Mouse (Mus musculus) left cerebral cortex, postnatal 14 days (tissue): Measurements from ENCODE around the gene Mbd3l2. TPM values are rescaled to one million over a fixed set of nuclear protein-coding genes. Genes with fewer than 3 reads are reported as not detected.
"Not testable (repeated sequence)": the region's sequence is repeated elsewhere in the genome, so short reads cannot be mapped to it uniquely, and the experiment has no call there.

Experiments used
- DNase-seq, 2 experiments: peaks; one replicate each; pipeline ENCODE4 v3.0.0; 2021 to 2022; ENCODE audit warnings: low spot score in 2 of 2, mixed read lengths in 1 of 2
- intact Hi-C: fragments of 180-260 bp; cut with DNase I; formaldehyde crosslinking; loops from one replicate; pipeline ENCODE4 v1.15.1; 2025
- long read RNA-seq, 2 experiments: library from polyadenylated mRNA; stranded (forward); transcript quantifications; one replicate each; pipeline ENCODE4 v2.0.0; 2021
- microRNA-seq, 2 experiments: library from miRNA; unstranded; fragments of <30 nt; microRNA quantifications; one replicate each; pipeline ENCODE4 v1.2.0; 2022
- total RNA-seq, 2 experiments: library from RNA; stranded (reverse); gene quantifications; 2 replicates each; pipeline ENCODE4 v1.2.3; 2021

Gene Mbd3l2
- total RNA-seq, result not detected
- long read RNA-seq, experiment 1, result 0 reads
- long read RNA-seq, experiment 2, result 0 reads

GRCm38 (mm10) chr9:18430354-18430753, at the start of gene Mbd3l2:
TSS of gene Mbd3l2 (plus strand) at chr9:18430654.
- intact Hi-C loops, result no loop called here
- DNase-seq, result no peak

GRCm38 (mm10) chr9:18385782-18386181, 44.7 kb upstream of the Mbd3l2 start:
- intact Hi-C loops, result no loop called here

DNA sequence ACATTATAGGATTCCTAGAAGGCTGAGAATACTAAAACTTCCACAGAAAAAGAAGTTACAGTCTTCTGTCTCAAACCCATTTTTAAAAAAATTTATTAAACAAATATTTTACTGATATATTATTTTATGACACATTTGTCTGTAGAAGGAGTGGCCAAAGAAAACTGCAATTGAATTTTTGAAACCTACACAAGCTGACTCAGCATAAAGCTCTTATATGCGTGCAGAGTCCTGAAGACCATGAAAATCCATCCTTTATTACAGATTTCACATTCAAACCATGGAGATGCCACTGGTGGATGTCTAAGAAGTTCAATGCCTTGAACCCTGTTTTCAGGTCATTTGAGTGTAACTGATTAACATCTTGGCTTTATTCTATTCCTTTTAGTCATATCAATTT, 30.8 kb upstream of the Mbd3l2 start:
- no peak for DNase-seq
- intact Hi-C loops, result no loop called here

More at GRCm38 (mm10) chr9:18385782-18386181, 44.7 kb upstream of the Mbd3l2 start:
- no peak for DNase-seq

- DNase-seq, intact Hi-C loops: not testable (repeated sequence)
Measured at GRCm38 (mm10) chr9:18402895-18403294, 27.6 kb upstream of the Mbd3l2 start, which contains the start of gene Naalad2. TSS of gene Naalad2 (minus strand) at chr9:18402995.

- intact Hi-C loops, result no loop called here
- no peak for DNase-seq
Measured at GRCm38 (mm10) chr9:18404118-18404517, 26.3 kb upstream of the Mbd3l2 start, which contains the start of gene Ubtfl1. TSS of gene Ubtfl1 (plus strand) at chr9:18404418.

DNA sequence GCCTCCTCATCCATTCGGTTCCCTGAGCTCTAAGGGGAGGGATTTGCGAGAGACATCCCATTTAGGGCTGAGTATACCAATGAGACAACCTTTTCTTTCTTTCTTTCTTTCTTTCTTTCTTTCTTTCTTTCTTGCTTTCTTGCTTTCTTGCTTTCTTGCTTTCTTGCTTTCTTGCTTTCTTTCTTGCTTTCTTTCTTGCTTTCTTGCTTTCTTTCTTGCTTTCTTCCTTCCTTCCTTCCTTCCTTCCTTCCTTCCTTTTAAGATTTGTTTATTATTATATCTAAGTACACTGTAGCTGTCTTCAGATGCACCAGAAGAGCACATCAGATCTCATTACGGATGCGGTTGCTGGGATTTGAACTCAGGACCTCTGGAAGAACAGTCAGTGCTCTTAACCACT, 18.1 kb upstream of the Mbd3l2 start:
- DNase-seq, intact Hi-C loops: not testable (repeated sequence)

- peak; percentile 4 to 22 for DNase-seq
- intact Hi-C loops, result no loop called here
Measured at GRCm38 (mm10) chr9:18431687-18432086, 1.2 kb downstream of the Mbd3l2 start.

DNA sequence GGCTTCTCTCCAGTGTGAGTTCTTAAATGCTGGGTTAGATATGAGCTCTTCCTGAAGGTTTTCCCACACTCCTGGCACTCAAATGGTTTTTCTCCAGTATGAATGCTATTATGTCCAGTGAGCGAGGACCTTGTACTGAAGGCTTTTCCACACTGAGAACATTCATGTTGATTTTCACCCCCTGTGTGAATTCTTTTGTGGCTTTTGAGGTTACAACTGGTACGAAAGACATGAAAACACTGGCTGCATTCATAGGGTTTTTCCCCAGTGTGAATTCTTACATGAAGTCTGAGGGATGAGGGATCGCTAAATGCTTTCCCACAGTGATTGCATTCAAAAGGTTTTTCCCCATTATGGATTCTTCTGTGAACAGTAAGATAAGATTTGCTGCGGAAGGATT, 26.1 kb downstream of the Mbd3l2 start:
- DNase-seq, result no peak
- intact Hi-C loops, result no loop called here

GRCm38 (mm10) chr9:18467350-18467749, 36.9 kb downstream of the Mbd3l2 start:
- DNase-seq, result no peak
- intact Hi-C loops, result no loop called here

DNA sequence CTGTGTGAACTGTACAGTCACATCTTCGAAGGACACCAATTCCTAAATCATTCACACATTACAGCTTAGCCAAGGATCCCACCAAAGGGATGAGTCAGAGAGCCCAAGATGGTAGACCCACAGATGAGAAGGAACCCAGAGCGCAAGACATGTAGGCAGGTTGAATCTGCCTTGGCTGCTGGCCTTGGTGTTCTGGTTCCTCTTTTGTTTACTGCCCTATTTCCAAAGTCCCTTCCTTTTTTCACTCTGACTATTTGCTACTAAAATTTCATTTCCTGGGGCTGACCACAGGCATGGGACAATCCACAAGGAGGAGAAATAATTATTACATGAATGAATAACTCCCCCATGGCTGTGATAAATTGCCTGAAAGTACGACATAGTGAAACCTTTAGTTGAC, 37.6 kb downstream of the Mbd3l2 start:
- intact Hi-C loops, result no loop called here
- DNase-seq, result no peak

DNA sequence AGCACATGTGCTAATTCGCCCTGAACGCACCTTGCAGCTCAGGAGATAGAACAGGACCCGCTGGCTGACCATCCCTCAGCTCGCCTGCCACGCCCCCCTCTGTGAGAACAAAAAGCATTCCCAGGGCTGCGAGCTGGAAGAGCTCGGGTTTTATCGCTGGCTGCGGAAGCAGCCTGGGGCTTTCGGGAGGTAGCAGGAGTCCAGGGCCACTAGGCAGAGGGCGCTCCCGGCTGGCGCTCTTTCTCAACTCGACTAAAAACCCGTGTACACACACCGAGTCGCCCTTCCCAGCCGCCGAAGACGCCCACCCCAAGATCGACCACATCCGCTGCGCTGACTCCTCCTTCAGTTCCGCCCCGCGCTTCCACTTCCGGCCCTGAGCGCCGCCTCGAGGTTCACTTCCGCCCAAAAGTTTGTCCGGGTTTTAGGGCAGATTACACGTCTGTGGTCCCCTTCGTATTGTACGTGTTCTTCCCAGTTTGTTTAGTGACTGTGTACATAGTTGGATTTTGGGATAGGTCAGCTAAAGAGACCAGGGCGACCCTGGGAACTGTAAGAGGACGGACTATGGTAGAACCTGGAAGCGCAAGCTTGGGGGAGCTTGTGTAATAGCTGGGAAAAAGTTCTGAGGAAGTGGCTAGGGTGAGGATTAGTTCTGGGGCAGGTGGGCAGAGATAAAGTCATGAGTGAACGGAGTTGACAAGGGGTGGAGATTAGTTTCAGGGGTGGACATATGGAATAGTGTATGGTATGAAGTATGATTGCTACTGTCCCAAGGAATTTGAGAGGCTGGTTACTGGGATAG, 43.1 kb downstream of the Mbd3l2 start:
- peak; percentile 40 to 73 for DNase-seq
- intact Hi-C loops, result no loop called here

GRCm38 (mm10) chr9:18478168-18478567, 47.7 kb downstream of the Mbd3l2 start, which contains the start of the genes Zfp558 and Mbd3l1:
TSS of gene Zfp558 (minus strand) at chr9:18478268.
TSS of gene Mbd3l1 (plus strand) at chr9:18478359.
- DNase-seq, result no peak
- intact Hi-C loops, result no loop called here

Small RNA genes within 50 kb of the gene (microRNA-seq; reads per million reads assigned to microRNA genes)
- 0 reads per million in 2 experiments for gene Gm22854

Other genes starting within 250 kb of the Mbd3l2 start
- 10 to 100 TPM; 78.5 to 79.2 TPM for gene Chordc1, start 138.5 kb upstream of the Mbd3l2 start, total RNA-seq
- gene Naalad2, start 27.7 kb upstream of the Mbd3l2 start, total RNA-seq, result 1 to 10 TPM; 1.2 to 1.3 TPM
- not detected for gene Ubtfl1, start 26.2 kb upstream of the Mbd3l2 start, total RNA-seq
- 1 to 10 TPM; 2.3 to 4.3 TPM for gene Zfp558, start 47.6 kb downstream of the Mbd3l2 start, total RNA-seq
- not detected for gene Mbd3l1, start 47.7 kb downstream of the Mbd3l2 start, total RNA-seq
- not detected for gene Muc16, start 243.9 kb downstream of the Mbd3l2 start, total RNA-seq